Mouse (Mus musculus) lung, postnatal 0 days (tissue): Measurements from ENCODE around the gene Atg4b.
"Not testable (repeated sequence)": the region's sequence is repeated elsewhere in the genome, so short reads cannot be mapped to it uniquely, and the experiment has no call there.

ENCODE experiments used
- CTCF ChIP-seq: IDR thresholded peaks from 2 replicates; pipeline ENCODE4 v1.5.1; 2016; ENCODE audit warnings: antibody characterized with exemption, mild to moderate bottlenecking
- EP300 ChIP-seq: IDR thresholded peaks from 2 replicates; pipeline ENCODE4 v1.6.1; 2016; ENCODE audit warnings: antibody characterized with exemption, mild to moderate bottlenecking, control low read depth

- not testable (repeated sequence) for TF ChIP-seq CTCF, EP300
These were observed 87.3 kb downstream of the Atg4b start for GRCm38 (mm10) chr1:93838569-93838968.
